Mouse (Mus musculus) heart, adult 2 months (tissue): ENCODE measurements around the gene Tlcd1.

ENCODE experiments used
- CTCF ChIP-seq: fragments of 200-600 bp; IDR thresholded peaks from 2 replicates; pipeline ENCODE4 v1.8.1; 2022; ENCODE audit warnings: antibody characterized with exemption, mild to moderate bottlenecking, moderate library complexity
- EP300 ChIP-seq: fragments of 200-500 bp; IDR thresholded peaks from 2 replicates; pipeline ENCODE4 v1.6.1; 2011; ENCODE audit warnings: low read depth, low read length, control low read depth; ENCODE audit not compliant: insufficient read depth

DNA sequence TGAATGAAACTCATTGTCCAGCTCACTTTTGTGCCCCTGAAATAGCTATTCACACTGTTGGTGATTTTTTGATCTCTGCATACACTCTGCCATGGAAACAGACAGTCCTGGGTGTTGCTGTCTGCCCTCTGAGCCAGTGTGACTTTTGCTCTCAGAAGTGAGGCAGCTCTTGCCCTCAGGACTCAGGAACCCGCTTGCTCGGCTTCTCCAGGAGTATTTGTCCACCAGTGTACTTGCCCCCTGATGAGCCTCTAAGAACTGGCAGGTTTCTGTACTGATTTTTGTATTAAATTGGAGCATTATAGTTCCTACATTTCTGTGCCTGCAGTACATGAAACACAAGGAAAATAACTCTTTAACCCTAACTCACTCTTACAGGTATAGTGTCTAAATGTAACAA is 33.0 kb upstream of the Tlcd1 start:
- TF ChIP-seq CTCF (no peak), EP300 (no peak)
